Mouse (Mus musculus) CD4-positive, CD25-positive, alpha-beta regulatory T cell, adult 4 months (primary cell): ENCODE data around the gene Ctdsp1. TPM values are rescaled to one million over a fixed set of nuclear protein-coding genes. Genes with fewer than 3 reads are reported as not detected.

Experiments used
- ATAC-seq: one replicate; pipeline ENCODE4 v1.8.0; 2017
- polyA plus RNA-seq, 2 experiments: library from polyadenylated mRNA; unstranded; fragments of 100-300 nt; shearing (Covaris generic); gene quantifications; one replicate each; pipeline ENCODE4 v1.2.1; 2017

Gene Ctdsp1
- polyA plus RNA-seq, 2 experiments from 2014 or later: 39.8 to 48.3 TPM

DNA sequence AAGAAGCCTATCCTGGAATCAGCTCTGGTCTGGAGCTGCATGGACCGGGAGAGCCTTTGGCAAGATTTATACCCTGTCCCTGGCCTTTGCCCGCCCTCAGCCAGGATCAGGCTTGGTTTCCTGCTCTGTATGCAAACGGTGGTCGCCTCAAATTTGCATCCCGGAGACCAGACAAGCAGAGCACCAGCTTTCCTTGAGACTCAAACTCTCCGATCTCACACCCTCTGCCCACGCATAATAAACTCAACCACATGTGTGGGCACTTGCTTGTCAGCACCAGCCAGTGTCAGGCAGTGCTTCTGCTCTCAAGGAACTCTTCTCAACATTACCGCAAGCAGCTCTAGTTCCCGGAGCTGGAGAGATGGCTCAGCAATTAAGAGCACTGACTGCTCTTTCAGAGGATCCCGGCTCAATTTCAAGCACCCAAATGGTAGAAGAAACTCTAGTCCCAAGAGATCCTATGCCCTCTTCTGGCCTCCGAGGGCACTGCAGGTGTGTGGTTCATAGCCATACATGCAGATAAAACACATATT, 6.7 kb downstream of the Ctdsp1 start:
- peak; percentile 70 for ATAC-seq

DNA sequence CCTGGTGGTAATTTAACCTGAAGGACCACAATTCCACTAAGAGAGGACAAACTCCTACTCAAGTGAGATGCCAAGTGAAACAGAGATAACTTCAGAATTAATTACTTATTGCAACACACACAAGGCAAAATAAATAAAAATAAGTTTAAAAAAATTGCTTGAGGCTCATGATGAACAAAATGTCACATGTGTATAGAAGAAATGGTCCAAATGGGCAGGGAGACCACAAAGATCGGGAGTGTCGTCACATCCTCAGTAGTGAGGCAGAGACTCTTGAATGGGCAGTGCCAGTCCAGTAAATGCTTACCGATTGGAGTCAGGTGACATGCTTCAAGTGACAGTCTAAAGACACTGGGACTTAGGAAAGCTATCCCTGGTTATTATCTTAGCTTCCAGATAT, 9.2 kb downstream of the Ctdsp1 start:
- no peak for ATAC-seq

DNA sequence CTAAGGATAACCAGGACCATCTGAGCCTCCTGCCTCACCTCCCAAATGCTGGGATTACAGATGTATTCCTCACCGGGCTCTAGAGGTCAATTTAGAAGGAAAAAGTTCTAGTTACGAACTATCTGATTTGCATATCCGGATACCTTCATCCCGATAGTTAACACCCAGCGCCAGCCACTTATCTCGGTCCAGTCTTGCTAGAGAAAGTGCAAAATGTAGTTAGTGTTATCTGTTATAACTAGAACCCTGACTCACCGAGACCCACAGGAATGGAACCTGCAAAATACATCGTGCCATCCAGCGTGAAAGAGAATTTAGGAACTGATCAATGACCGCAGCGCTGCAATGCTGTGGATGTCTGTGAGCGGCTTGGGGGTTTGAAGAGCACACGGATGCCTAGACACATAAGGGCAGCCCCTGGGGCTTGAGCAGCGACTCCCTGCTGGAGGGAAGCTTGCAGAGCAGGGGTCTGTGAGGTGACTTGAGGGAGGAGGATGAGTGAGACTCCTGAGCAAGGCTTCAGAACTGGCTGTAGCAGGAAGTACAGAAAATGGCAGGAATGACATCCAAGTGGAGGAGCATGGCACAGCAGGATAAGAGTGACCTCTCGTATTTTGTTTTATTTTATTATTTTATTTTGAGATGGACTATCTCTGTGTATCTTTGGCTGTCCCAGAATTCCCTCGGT, 9.8 kb downstream of the Ctdsp1 start:
- ATAC-seq: no peak

DNA sequence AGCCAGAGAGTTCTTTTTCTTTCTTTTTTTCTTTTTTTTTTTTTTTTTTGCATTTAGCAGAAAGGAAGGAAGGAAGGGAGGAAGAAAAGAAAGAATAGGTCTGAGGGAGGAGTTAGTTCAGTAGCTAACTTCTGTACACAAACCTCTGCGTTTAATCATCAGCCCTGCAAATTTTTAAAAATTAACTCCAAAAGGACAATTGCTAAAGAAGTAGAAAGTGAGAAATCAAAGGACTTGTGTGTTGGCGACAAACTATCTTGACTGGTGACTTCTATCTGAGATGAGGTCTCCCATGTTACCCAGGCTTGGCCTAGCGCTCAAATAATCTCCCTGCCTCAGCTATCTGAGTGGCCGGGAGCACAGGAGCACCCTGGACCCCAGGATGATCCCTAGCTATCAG, 12.9 kb downstream of the Ctdsp1 start:
- no peak for ATAC-seq

DNA sequence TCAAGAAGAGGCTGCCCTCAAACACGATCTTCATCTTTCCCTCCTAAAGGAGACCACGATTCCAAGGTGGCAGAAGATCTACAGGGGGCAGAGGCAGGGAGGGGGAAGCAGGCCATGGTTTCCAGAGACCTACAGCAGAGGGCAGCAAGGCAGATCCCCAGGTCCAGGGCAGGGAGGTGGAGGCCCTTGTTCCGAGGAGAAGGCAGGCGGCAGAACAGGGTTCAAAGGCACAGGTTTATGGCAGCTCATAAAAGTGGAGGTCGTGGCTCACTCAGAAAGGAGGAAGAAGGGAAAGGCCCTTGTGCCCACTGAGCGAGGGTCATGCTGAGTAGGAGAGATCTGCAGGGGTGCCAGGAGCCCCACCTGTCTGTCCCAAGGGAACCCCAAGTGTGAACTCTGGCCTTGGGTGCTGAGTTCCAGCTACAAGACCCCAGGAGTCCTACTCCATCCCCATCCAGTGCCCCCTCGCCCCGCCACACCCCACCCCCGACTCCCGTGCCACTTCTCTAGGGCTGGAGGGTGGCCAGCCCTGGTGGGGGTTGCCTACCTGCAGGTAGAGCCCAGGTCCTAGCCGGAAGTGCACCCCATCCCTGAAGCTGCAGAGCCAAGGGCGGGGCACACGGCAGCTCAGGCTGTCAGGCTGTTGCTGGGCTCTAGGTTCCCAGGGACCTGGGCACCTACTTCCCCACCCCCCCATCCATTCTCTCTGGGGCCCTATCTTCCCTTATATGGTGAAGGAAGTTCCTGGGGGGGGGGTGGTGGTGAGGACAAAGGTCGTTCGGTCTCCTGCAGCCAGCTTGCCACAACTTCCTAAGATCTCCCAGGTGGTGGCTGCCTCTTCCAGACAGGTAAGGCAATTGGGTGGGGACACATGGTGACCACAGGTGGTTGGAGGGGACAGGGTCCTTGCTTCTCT, 17.5 kb downstream of the Ctdsp1 start, which contains the start of gene Vil1:
TSS of gene Vil1 (plus strand) at position 788 of the 916 bp plus-strand sequence.
- no peak for ATAC-seq

DNA sequence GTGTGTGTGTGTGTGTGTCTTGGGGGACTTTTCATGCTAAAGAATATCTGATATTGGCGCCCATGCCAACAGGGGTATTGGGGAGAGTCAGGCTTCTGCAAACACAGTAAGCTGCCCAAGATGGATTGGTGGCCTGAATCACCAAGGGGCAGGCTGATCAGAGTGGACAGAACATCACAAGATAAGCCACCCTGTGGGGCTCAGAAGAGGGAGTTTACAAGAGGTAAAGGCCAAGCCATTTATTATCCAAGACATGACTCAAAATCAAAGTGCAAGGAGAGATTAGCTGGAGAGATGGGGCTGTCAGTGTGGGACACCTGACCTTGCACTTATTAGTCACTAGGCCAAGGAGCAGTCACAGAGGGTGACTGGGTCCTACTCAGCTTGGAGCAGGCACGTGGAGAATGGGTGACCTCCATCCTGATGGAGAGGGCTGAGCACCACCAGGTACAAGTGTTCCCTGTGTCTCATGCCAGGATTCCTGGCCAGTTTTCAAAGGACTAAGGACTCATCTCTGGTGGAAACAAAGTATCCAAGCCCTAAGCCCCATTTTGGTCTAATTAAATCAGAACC, 20.5 kb downstream of the Ctdsp1 start:
- ATAC-seq: no peak

DNA sequence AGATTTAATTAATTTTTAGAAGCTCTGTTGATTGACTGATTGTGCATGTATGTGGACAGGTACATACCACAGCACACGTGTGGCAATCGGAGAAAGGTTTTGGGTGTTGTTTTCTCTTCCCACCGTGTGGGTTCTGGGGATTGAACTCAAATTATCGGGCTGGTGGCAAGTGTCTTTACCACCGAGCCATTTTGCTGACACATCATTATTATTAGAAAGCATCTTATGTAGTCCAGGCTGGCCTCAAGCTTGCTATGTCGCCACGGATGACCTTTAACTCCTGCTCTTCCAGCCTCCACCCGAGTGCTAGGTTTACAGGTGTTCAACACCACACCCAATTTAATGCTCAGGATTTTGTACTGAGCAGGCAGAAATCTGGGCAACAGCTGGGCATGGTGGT, 21.4 kb downstream of the Ctdsp1 start:
- ATAC-seq: no peak

DNA sequence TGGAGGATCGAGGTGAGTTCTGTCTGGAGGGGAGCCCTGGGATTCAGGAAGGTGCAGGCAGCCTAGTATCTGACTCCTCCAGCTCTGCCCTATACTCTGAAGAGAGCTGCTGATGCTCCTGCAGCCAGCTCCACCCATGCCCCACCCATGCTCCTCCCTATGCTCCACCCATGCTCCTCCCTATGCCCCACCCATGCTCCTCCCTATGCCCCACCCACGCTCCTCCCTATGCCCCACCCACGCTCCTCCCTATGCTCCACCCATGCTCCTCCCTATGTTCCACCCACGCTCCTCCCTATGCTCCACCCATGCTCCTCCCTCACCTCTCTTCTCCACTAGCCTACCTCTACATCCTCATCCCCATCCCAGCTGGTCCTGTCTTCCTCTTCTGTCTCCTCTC, 23.8 kb downstream of the Ctdsp1 start:
- ATAC-seq: no peak

DNA sequence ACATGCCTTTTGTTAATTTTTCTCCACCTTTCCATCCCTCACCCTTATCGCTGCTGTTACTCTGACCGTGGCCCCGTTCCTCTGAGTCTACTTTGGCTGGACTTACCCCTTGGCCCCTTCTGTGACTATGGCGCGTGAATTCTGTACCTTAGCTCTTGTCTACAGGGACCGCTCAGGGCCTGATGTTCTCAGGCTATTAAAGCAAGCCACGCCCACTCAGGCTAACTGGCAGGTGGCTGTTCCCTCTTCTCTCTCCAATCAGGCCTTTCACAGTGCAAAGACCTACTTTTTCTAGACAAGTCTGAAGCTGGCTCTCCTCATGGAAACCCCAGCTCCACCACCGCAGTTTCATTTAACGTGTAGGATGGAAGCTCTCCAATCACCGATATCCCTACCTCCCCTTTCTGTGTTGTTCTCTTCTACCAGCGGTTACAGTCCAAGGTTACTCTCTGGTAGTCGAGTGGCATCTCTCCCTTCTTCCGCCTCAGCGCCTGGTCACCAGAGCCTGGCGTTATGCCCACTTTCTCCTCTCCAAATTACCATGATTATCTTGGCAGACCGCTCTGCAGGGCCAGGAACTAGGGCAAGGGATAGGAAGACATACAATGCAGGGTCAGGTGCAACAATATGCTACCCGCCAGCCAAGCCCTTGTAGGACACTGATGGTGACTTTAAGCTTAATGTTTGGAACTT, 27.6 kb downstream of the Ctdsp1 start:
- no peak for ATAC-seq

DNA sequence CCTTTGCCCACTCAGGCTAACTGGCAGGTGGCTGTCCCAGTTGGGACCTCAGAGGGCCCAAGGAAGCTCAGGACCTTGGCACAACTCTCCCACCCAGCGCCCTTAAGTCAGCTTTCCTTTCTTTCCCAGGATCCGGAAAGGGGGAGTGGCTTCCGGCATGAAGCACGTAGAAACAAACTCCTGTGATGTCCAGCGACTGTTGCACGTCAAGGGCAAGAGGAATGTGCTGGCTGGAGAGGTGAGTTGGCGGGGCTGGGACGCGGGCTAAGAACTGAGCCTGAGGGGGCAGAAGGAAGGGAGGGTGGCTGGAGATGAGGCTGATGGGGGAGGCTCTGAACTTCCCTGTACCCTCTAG, 28.1 kb downstream of the Ctdsp1 start:
- no peak for ATAC-seq

DNA sequence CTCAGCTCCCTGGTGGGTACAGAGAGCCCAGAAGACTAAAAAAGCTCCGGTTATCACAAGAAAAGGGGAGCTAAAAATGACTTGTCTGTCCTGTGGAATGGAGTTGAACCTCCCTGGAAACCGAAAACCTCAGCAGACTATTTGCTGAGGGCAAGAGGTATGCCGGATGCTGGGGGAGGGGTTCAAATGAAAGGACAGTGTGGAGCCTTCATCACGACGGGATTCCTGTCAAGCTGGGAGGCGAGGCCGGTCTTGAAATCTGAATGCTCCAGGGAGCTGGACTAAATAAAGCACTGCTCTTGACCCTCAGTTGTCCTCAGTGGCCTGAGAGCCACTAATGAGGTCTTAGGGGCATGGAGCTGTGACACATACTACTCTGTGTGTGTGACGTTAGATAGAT, 31.8 kb downstream of the Ctdsp1 start:
- no peak for ATAC-seq

DNA sequence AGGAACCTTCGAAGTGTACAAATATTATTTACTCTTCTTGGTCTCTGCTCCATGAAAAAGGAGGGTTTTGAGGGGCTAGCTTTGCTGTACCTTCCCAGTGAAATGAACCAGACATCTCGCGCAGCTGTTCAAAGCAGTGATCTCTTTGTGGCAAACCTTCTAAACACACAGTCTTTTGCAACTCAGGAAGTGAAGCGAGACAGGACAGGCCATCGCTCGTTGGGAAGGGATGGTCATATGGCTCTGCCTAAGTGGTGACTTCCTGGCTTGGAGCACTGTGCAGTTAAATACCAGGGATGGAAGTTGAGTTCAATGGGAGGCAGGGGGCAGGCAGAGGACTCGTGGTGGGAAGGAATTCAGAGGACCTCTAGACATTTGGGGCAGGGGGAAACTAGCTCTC, 34.5 kb downstream of the Ctdsp1 start:
- no peak for ATAC-seq

DNA sequence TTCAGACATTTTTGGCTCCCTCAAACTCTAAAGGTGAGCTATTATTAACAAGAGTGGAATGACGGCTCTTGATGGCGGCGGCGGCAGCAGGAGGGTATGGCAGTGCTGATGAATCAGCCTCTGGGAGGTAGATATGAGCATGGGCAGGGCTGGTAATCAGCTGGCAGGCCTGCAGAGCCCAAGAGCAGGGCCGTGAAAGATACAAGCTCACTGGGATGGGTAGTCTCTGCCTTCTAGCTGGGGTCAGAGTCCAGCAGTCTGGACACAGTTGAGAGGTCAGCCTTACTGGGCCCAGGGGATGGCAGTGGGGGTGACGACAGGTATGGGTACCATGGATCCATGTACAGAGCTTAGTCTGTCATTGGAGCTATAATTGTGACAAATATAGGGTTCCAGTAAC, 41.9 kb downstream of the Ctdsp1 start:
- no peak for ATAC-seq

DNA sequence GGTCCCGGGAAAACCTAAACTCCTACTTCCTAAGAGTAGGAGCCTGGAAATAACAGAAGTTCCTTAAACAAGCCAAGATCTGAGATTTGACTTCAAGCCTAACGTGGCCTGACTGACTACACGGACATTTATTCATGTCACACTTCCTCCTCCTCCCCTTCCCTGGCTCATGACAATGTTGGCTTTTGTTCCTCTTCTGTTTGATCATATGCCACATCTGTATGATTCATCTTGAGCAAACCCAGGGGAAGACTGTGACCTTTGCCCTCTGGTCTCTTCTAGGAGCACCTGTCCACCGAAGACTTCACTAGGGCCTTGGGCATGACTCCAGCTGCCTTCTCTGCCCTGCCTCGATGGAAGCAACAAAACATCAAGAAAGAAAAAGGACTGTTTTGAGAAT, 43.3 kb downstream of the Ctdsp1 start:
- ATAC-seq: no peak

DNA sequence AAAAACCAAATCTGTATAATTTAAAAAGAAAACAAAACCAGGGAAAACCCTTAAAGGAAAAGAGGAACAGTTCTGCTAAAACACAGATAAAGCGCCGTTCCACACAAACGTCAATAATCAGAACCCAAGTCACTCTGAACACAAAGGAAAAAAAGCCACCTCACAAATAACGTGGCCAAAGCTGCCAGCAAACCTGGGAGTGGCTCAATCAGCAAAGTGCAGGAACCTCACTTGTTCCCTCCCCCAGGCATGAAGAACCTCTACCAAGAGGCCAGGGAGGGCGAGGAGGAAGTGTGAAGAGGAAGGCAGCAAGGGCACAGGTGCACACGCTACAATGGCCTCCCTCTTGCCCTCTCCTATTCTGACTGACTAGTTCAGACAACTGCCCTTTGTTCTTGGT, 44.3 kb downstream of the Ctdsp1 start:
- no peak for ATAC-seq

DNA sequence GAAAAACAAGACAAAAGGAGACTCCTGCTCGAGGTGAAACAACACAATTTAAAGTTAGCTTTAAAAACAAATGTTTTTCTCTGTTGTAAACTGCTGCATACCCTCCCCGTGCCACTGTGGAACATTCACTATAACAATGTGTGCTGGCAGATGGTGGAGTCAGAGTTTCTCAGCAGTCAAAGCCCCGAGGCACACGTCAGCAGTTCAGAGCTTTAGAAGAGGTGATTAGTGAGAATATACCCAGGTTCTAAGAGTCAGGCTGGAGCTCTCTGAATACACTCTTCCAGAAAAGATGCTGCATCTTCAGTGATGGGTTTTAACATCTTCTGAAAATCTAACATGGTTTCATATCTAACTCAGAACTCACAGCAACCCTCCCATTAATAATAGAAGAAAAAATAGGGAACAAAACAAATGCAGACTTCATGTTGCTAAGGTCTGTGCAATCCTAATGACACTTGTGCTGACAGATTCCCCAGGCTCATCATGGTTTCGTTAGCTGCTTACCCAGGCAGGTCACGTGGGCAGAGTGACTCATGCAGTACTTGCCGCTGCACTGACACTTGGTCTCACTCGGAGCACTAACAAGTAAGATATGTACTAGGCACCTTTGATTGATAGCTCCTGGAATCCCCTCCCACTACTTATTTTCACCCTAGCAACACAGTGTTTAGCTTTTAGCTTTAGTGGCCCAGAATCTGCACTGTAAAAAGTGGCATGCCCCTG, 46.6 kb downstream of the Ctdsp1 start:
- ATAC-seq: peak; percentile 86

DNA sequence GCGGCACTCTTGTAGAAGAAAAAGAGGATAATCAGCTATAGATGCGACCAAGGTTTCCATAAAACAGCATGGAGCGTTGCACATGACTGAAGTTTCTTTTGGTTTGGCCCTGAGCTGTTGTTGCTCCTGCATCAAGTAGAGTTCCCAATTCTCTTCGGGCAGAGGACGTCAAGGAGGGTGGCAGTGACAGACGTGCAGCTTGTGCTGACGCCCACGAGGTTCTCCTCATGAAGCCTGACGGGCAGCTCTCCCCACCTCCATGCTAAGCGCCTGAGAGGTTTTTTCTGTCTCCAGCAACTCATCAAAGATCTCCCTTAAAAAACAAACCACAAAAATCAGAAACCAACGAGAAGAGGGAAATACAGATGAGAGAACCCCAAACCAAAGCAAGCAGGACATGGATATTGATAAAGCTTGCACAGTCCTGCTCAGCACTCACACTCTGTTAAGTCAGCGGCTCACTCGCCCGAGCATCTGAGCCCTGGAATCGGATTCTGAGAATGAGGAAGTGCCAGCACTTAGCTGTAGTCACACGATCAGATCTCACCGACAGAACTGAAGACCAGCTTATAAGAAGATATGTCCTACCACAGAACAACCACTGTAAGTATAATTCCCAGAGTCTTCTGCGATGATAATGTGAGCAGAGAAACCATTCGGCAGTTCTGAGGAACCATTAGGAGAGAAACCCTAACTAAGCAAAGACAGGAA, 48.0 kb downstream of the Ctdsp1 start:
- no peak for ATAC-seq

DNA sequence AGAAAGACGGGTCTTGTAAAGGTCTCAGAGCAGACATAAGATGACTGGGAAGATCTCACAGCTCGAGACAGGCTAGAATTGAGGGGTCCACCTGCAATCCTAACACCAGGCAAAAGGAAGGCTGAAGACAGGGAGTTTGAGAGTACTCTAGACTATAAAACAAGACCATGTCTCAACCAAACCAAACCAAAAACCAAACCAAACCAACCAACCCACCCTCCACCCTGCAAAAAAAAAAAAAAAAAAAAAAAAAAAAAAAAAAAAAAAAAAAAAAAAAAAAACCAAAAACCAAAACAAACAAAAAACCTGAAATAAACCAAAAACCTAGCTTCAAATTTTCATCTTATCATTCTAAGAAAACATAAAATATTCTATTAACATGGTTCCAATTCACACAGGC, 53.2 kb downstream of the Ctdsp1 start:
- no peak for ATAC-seq
